Mouse (Mus musculus): ENCODE measurements at regions not wholly inside any gene's neighbourhood (a gene's known extent, or its start where the extent isn't known, plus 50 kb on each side); places are given as distances from the start of the nearest gene placed in this dataset.

DNA sequence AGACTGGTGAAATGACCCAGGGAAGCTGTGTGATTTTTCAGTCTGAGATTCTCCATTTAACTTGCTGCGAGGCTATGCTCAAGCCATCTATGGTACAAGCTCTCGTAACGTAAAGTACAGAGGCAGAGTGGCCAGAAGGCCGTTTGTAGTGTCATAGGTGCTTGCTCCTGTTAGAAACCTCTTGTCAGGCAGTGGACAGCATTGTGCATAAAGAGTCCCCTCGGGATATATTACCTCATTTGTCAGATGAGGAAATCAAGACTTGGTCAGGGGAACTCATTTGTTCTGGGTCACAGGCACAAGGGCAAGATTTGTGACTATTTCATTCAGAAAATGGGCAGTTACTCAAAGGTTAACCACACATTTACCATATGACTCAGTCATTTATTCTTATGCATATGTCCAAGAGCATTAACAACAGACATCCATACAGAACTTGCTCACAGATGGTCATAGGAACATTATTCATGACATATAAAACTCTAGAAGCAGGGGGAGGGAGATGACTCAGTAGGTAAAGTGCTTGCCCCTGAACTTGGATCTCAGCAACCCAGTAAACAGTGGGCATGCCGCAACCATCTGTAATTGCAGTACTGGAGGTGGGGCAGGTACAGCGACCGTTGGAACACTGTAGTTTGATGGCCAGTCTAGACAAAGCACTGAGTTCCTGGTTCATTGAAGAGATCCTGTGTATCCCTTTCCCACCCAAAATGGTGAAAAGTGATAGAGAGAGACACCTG, 139.3 kb downstream of the Sec16b start:
- TF ChIP-seq CTCF (IDR thresholded peaks at IDR 0.05; ENCODE audit: low read depth), result no peak
- no peak for TF ChIP-seq EP300 (optimal IDR thresholded peaks at IDR 0.05)
